Mouse (Mus musculus): ENCODE results near the gene Myo1d.

Myo1d gene

GRCm38 (mm10) chr11:80724701-80725100 lies 55.1 kb downstream of the Myo1d start:
- DNase-seq (ENCODE audit: low read depth, low spot score), result peak; percentile 34

DNA sequence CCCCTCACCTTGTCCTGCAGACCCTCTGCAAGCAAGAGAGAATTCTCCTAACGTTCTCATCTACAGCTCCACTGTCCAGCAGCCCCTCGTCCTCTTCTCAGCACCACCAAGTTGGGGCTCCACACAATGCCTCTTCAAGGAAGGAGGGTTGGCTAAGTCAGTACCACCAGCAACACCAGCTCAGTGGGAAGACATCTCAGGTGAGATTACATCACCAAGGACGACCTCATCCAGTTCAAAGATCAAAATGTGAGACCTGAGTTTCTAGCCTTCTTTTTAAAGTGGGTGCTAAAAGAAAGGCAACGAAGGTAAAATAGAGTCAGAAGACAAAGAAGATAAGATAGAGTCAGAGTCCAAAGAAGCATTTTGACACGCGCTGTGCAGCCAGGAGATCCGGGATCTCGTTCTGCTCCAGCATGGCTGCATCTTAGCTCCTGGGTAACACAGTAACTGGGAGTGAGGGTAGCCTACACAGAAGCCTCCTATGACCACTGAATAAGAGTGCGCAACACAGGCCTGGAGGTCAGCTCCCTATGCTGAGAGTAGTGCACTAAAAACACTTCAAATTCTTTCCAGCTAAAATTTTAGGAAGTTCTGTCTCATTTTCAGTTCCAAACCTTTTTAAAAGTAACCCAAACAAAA lies 56.3 kb downstream of the Myo1d start:
- no peak for DNase-seq (ENCODE audit: low read depth, low spot score)

DNA sequence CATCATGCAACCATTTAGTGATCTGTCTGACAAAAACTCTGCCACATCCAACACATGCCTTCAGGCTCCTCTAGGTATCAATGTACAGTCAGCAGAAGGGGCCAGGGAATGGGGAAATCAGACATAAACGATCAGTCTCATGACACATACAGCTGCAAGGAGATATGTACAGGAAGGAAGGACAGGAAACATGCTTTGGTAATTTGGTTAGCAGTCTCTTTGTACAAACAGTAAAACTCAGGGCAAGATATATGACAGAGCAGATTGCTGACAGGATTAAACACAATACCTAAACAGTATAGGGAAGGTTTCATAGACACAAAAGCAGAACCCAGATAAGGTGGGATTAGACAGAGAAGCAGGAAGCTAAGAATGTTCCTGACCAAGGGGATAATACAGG lies 60.8 kb downstream of the Myo1d start:
- DNase-seq (ENCODE audit: low read depth, low spot score), result no peak

- no peak for DNase-seq (ENCODE audit: low read depth, low spot score)
Measured at GRCm38 (mm10) chr11:80718036-80718435, 61.8 kb downstream of the Myo1d start.

GRCm38 (mm10) chr11:80715115-80715514 lies 64.7 kb downstream of the Myo1d start:
- no peak for DNase-seq (ENCODE audit: low read depth, low spot score)

DNA sequence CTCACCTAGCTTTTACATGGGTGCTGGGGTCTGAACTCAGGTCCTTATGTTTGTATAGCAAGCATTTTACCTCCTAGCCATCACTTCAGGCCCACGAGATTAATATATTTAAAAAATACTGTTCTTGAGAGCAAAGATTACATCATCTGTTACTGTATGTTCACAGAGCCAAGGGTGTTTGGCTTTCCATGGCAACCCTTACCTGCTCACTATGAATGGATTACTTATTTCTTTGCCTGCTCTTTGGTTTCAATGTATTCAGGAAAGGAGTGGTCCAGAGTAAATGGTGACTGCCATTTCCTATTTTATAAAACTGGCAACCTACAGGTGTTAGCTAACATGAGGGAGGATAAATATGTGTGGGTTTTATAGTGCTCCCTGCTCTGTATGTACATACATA lies 66.1 kb downstream of the Myo1d start:
- DNase-seq (ENCODE audit: low read depth, low spot score), result no peak

GRCm38 (mm10) chr11:80712201-80712600 lies 67.6 kb downstream of the Myo1d start:
- no peak for DNase-seq (ENCODE audit: low read depth, low spot score)

GRCm38 (mm10) chr11:80711336-80711735 lies 68.5 kb downstream of the Myo1d start:
- no peak for DNase-seq (ENCODE audit: low read depth, low spot score)

- DNase-seq (ENCODE audit: low read depth, low spot score), result no peak
Measured at GRCm38 (mm10) chr11:80700611-80701010, 79.2 kb downstream of the Myo1d start.

DNA sequence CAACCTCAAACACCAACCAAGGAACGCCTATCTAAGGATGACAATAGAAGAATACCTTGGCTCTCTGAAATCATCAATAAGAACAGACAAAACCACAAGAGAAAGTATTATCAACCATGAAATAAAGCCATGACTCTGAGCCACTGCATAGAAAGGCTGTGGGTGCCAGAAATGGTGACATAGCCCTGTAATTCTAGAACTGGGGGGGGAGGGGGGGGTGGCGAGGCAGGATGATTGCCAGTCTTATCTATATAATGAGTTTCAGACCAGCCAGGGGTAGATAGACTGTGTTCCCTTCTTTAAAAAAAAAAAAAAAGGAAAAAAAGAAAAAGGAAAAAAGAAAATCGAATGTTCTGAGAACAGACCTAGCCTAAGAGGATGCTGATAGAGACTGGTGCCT lies 81.1 kb downstream of the Myo1d start:
- DNase-seq (ENCODE audit: low read depth, low spot score), result no peak

DNA sequence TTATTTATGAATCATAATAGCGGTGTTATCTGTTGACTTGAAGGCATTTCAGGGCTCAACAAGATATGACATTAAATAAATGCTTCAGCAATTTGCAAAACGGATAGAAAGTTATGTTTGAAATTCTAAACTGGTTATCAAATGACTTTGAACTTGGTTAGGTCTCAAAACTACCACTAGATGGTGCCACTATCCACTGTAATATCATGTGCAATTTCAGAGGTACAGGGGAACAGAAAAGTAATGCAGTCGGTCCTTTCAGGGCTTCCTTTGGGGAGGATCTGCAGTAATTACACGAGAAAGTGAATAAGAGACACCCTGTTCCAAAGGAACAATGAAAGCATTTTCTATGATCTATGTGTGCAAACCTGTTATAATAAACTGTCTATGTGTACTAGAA lies 83.5 kb downstream of the Myo1d start:
- peak; percentile 58 for DNase-seq (ENCODE audit: low read depth, low spot score)

DNA sequence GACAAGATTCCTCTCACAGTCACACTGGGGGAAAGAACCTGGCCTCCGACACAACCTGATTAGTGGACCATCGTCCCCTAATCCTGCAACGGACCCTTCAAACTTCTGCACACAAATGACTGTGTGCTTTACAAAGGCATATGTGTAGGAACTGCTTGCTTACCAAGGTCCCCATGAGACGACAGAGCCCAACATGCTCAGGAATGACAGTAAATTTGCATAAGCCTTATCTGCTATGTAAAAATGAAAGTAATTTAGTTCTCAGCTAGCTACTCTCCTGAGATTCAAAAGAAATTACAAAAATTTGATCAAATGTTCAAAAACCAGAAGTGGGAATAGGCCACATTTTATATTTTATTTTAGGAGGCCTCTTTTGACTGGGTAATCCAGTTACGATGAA lies 95.2 kb downstream of the Myo1d start:
- DNase-seq (ENCODE audit: low read depth, low spot score), result no peak

GRCm38 (mm10) chr11:80682745-80683144 lies 97.1 kb downstream of the Myo1d start:
- no peak for DNase-seq (ENCODE audit: low read depth, low spot score)

DNA sequence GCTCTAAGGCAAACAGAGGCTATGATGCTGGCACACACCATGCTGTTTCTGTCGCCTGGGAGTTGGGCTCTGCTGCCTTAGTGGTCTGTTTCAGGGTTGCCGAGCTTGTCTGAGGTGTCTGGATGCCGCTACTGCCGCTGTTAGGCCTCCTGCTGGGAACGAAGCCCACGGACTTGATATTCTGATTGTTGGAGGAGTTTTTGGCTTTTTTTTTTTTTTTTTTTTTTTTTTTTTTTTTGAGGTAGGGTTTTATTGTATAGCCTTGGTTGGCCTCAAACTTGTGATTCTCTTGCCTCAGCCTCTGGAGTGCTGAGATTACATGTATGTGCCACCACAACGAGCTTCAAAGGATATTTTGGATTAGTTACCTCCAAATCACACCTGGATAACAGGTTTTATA lies 106.8 kb downstream of the Myo1d start:
- no peak for DNase-seq (ENCODE audit: low read depth, low spot score)

DNA sequence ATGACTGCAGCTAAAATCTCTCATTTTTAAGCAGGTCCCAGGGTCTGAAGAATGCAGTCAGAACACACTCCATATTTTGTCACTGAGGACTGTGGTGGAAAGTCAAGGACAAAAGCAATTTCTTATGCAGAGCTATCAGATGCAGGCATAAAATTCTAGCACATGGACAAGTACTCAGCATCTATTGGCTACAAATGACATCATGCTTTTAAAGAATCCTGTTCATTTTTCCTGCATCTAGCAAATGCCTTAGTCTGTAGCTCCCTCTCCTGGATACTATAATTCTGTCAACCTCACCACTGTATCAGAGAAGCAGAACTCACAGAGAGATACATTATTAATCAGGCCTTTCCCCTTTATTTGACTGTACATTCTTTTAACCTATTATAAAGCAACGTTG lies 109.4 kb downstream of the Myo1d start:
- peak; percentile 90 for DNase-seq (ENCODE audit: low read depth, low spot score)

GRCm38 (mm10) chr11:80669934-80670333 lies 109.9 kb downstream of the Myo1d start:
- peak; percentile 55 for DNase-seq (ENCODE audit: low read depth, low spot score)

DNA sequence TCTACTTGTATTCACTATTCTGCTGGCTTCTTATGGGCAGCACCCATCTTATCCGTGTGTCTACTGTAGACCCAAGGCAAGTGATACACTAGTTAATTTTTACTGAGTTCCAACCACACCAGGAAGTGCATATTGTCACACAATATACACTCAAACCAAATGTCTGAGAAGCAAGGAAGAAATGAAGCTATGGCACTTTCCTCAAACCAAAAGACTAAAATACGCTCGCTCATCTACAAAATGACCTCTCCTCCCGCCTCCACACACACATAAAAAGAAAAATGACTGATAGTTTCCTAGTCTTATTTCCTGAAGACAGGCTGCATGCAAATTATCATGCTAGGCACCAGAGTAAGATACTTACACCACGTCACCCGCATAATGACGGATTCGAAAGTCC lies 113.6 kb downstream of the Myo1d start:
- no peak for DNase-seq (ENCODE audit: low read depth, low spot score)

- DNase-seq (ENCODE audit: low read depth, low spot score), result peak; percentile 60
Measured at GRCm38 (mm10) chr11:80664261-80664660, 115.6 kb downstream of the Myo1d start.

DNA sequence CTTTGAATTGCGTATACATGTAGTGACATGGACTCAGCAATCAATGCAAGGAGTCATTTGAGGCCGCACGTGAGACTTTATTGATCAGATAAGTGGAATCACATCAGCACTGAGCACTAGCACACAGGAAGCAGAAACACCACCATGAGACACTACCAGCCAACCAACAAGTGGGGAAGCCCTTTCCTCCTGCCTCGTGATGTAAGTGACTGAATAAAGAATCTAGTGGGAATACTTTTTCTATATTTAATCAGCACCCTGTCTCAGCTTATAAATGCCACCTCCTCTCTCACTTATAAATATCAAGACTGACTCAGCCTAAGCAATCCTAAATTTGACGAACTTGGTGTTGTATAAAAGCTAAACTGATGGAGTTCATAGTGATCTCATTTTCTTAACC lies 134.7 kb downstream of the Myo1d start:
- DNase-seq (ENCODE audit: low read depth, low spot score), result peak; percentile 74

DNA sequence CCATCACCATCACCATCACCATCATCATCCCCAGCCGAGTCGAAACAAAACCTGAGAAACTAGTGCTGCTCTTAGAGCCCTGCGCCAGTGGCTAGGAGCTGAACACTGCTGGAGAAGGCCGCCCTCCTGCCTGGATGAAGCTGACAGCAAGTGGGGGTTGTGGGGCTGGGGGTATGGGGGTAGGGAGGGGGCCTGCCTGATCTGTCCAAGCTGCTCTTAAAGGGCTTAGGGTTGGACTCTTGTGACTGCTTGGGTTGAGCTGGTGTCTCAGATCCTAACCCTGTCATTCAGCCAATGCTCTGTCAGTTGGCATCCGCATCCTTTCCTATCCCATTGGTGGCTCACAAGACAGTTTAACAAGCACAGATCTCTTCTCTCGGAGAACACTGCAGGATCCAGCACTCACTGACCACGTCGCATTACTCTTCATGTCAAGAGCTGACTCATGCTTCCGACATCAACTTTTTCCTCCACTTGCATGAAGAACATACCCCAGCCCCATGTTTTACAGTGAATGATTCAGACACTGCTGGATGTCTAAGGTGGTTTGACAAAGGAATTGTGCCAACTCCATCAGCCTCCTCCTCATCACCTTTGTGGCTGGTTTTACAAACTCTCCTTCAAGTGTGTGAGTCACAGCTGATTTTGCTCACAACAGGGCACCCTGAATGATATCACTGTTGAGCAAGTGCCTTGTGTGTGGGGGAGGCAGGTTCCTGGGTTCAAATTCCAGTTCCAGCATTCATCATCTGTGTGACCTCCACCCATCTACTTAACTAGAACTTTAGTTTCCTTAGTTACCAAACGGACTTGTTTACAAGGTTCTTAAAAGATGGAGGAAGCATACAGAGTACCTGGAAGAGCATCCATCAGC lies 150.6 kb downstream of the Myo1d start:
- DNase-seq (ENCODE audit: low read depth, low spot score), result no peak

DNA sequence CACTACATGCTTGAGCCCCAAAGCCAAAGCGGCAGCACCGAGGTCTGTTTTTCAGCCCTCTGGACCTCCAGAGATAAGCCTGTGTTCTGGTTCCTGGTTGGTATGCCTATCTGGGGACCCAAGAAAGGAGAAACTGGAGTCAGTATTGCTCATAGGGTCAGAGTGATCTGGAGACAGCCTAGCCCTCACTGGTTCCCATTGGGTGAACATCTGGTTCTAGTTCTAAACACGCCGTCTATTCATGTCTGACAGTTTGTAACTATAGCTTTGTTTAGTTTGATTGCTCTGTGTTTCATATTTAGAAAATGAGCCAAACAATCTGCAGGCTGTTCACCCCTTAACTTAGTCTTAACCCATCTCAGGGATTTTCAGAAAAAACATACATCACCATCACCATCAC lies 151.2 kb downstream of the Myo1d start:
- DNase-seq (ENCODE audit: low read depth, low spot score), result no peak

GRCm38 (mm10) chr11:80623038-80623380 lies 156.8 kb downstream of the Myo1d start:
- DNase-seq (ENCODE audit: low read depth, low spot score), result peak; percentile 88
